Mouse (Mus musculus): ENCODE data around the gene Cul4a. TPM values are rescaled to one million over a fixed set of nuclear protein-coding genes. Genes with fewer than 3 reads are reported as not detected.

Cul4a gene
- total RNA-seq, 2 experiments from 2014 or later, result 60.1 to 60.8 TPM

GRCm38 (mm10) chr8:13190235-13190634, 84.8 kb downstream of the Cul4a start:
- no peak for TF ChIP-seq CTCF (conservative IDR thresholded peaks at IDR 0.05)
- DNase-seq (ENCODE audit: low spot score in 2 of 2), result no peak
- Histone ChIP-seq H3K27ac (no peak overlapping the region), H3K4me3 (no peak overlapping the region)

- Histone ChIP-seq H3K27ac (peak overlapping the region; percentile 46; the same call in 1 of the 2 replicates), H3K4me3 (no peak overlapping the region)
- TF ChIP-seq CTCF (conservative IDR thresholded peaks at IDR 0.05), result no peak
- DNase-seq (ENCODE audit: low spot score in 2 of 2), result no peak
Measured at GRCm38 (mm10) chr8:13194818-13195217, 89.4 kb downstream of the Cul4a start.

GRCm38 (mm10) chr8:13197493-13197892, 92.1 kb downstream of the Cul4a start:
- Histone ChIP-seq H3K4me3 (no peak overlapping the region), H3K27ac (no peak overlapping the region)
- no peak for TF ChIP-seq CTCF (conservative IDR thresholded peaks at IDR 0.05)
- no peak for DNase-seq (ENCODE audit: low spot score in 2 of 2)

Small RNAs within 50 kb of the gene (microRNA-seq; reads per million reads assigned to microRNA genes)
- gene Mir1968 (10.9 reads per million in 2 experiments), gene Mir7065 (0 reads per million in 2 experiments)

Other genes starting within 250 kb of the Cul4a start
- 100 to 1,000 TPM; 225 to 238 TPM for gene Mcf2l, start 231.8 kb upstream of the Cul4a start, total RNA-seq (2021)
- under 1 TPM in 1 of 2 experiments, not detected in 1; 0.20 TPM for gene F7, start 79.6 kb upstream of the Cul4a start, total RNA-seq (2021)
- gene F10, start 68.3 kb upstream of the Cul4a start, total RNA-seq (2021), result not detected
- not detected for gene Proz, start 44.7 kb upstream of the Cul4a start, total RNA-seq (2021)
- 10 to 100 TPM; 28.2 to 30.7 TPM for gene Pcid2, start 162 bp upstream of the Cul4a start, total RNA-seq (2021)
- gene Lamp1, start 53.5 kb downstream of the Cul4a start, total RNA-seq (2021), result 100 to 1,000 TPM; 241 to 248 TPM
- gene Grtp1, start 95.0 kb downstream of the Cul4a start, total RNA-seq (2021), result 1 to 10 TPM; 4.0 to 4.1 TPM
- gene Adprhl1, start 148.5 kb downstream of the Cul4a start, total RNA-seq (2021), result 1 to 10 TPM in 1 of 2 experiments, under 1 TPM in 1; 0.67 to 1.1 TPM
- 10 to 100 TPM; 36.4 to 40.1 TPM for gene Dcun1d2, start 182.5 kb downstream of the Cul4a start, total RNA-seq (2021)
- gene Tmco3, start 182.6 kb downstream of the Cul4a start, total RNA-seq (2021), result 10 to 100 TPM; 42.8 to 42.9 TPM
- gene Tfdp1, start 233.1 kb downstream of the Cul4a start, total RNA-seq (2021), result 10 to 100 TPM; 66.1 to 66.7 TPM